Mouse (Mus musculus): ENCODE results near the gene B3gnt3. TPM values are rescaled to one million over a fixed set of nuclear protein-coding genes. Genes with fewer than 3 reads are reported as not detected.
"Not testable (repeated sequence)": the region's sequence is repeated elsewhere in the genome, so short reads cannot be mapped to it uniquely, and the experiment has no call there.

B3gnt3 gene
- polyA plus RNA-seq, 1 experiment = 0.86 TPM

GRCm38 (mm10) chr8:71716561-71717053 lies 15.0 kb upstream of the B3gnt3 start:
- H3K4me1 ChIP-seq (ENCODE audit: control insufficient read depth, insufficient read depth, low read length) = peaks cover 19% of the 10 kb centered on the region
- no peak overlapping the region for H3K27ac ChIP-seq (ENCODE audit: insufficient read depth, low read length)
- no peak for TF ChIP-seq POLR2A (IDR thresholded peaks at IDR 0.05; ENCODE audit: extremely low read depth, insufficient read depth, low read length)
- TF ChIP-seq CTCF (IDR thresholded peaks at IDR 0.05; ENCODE audit: extremely low read depth, insufficient read depth, low read length) = no peak
- no peak overlapping the region for H3K4me3 ChIP-seq (ENCODE audit: insufficient read depth, low read length)

DNA sequence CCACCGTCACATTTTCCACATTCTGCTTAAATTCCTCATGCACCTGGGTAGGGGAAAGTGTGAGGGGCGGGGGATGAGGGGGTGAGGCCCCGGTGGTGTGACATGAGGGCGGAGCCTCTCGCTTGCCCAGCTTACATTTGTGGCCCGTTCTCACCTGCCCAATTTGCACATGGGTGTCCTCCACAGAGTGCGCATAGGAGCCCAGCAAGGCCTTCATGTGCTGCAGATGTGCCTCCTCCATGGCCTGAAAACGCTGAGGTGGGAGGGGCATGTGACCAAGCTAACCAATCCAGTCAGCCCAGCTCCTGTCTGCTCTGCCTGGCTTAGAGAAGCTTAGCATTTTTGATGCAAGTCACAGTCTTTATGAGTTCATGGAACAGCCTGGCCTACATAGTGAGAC lies 13.9 kb upstream of the B3gnt3 start:
- TF ChIP-seq CTCF (IDR thresholded peaks at IDR 0.05; ENCODE audit: extremely low read depth, insufficient read depth, low read length) = no peak
- TF ChIP-seq POLR2A (IDR thresholded peaks at IDR 0.05; ENCODE audit: extremely low read depth, insufficient read depth, low read length) = peak; percentile 29; the same call in 1 of the 2 replicates
- Histone ChIP-seq H3K27ac (ENCODE audit: insufficient read depth, low read length) (no peak overlapping the region), H3K4me3 (ENCODE audit: insufficient read depth, low read length) (no peak overlapping the region), H3K4me1 (ENCODE audit: control insufficient read depth, insufficient read depth, low read length) (peaks cover 17% of the 10 kb centered on the region)

DNA sequence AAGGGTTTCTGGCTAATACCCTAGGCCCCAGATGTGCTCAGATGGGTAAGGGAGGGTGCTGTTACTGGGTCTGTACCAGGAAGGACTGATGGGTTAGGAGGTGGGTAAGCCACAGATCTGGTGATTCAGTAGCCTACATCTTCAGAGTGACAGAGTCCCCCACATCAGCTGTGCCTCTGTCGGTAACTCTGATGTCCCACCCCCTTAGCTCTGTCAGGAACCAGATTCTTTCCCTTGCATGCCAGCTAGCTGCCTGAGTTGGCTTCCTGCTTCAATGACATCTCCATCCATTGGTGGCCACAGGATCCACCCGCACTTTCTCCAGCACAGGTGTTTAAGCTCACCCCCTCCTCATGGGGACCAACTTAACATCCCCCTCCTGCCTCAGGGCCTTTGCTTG lies 10.0 kb upstream of the B3gnt3 start:
- Histone ChIP-seq H3K4me1 (ENCODE audit: control insufficient read depth, insufficient read depth, low read length) (0 out of 2 replicates have a peak, but pooled peaks cover 1% of the 10 kb centered on the region), H3K27ac (ENCODE audit: insufficient read depth, low read length) (peak overlapping the region; percentile 33; the same call in 1 of the 2 replicates)
- TF ChIP-seq CTCF (IDR thresholded peaks at IDR 0.05; ENCODE audit: extremely low read depth, insufficient read depth, low read length) = no peak

DNA sequence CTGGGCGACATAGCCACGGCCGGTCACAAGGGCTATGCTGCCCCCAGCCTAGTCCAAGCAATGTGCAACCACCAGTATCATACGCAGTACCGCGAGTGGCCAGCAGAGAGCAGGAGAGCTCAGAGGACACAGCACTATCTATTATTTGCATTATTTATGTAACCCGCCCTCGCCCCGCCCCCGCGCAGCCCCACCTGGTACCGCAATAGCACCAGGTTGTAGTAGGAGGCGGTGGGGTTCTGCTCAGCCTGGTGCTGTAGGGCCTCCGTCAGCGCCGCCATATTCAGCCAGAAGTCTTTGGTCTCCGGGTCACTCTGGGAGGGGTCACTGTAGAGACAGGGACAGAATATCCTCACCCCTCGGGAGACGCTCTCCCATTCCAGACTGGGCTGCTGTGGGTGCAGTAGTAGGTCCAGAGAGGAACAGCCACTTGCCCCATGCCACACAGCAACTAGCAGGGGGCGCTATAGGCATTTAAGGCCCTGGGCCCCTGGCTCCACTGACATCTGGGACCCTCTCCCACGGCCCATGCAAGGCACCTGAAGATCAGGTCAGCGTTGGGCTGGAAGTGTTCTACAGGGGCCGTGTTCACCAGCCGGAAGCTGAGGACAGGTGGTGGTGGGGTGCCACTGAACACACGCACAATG lies 8.3 kb upstream of the B3gnt3 start:
- peak; percentile 82 for TF ChIP-seq CTCF (IDR thresholded peaks at IDR 0.05; ENCODE audit: extremely low read depth, insufficient read depth, low read length)
- TF ChIP-seq POLR2A (IDR thresholded peaks at IDR 0.05; ENCODE audit: extremely low read depth, insufficient read depth, low read length) = no peak; the same call in 1 of the 2 replicates
- H3K4me3 ChIP-seq (ENCODE audit: insufficient read depth, low read length) = no peak overlapping the region
- 0 out of 2 replicates have a peak overlapping the region, but pooled peaks have one; percentile 4 for H3K27ac ChIP-seq (ENCODE audit: insufficient read depth, low read length)
- H3K4me1 ChIP-seq (ENCODE audit: control insufficient read depth, insufficient read depth, low read length) = 0 out of 2 replicates have a peak, but pooled peaks cover 1% of the 10 kb centered on the region

More for the DNA sequence above, 10.0 kb upstream of the B3gnt3 start:
- H3K4me3 ChIP-seq (ENCODE audit: insufficient read depth, low read length) = no peak overlapping the region

GRCm38 (mm10) chr8:71709134-71709799 lies 7.7 kb upstream of the B3gnt3 start:
- H3K27ac ChIP-seq (ENCODE audit: insufficient read depth, low read length) = no peak overlapping the region; the same call in 1 of the 2 replicates
- H3K4me1 ChIP-seq (ENCODE audit: control insufficient read depth, insufficient read depth, low read length) = 0 out of 2 replicates have a peak, but pooled peaks cover 1% of the 10 kb centered on the region
- no peak overlapping the region for H3K4me3 ChIP-seq (ENCODE audit: insufficient read depth, low read length)
- no peak for TF ChIP-seq POLR2A (IDR thresholded peaks at IDR 0.05; ENCODE audit: extremely low read depth, insufficient read depth, low read length)
- TF ChIP-seq CTCF (IDR thresholded peaks at IDR 0.05; ENCODE audit: extremely low read depth, insufficient read depth, low read length) = no peak

GRCm38 (mm10) chr8:71707874-71708273 lies 6.3 kb upstream of the B3gnt3 start:
- TF ChIP-seq CTCF (IDR thresholded peaks at IDR 0.05; ENCODE audit: extremely low read depth, insufficient read depth, low read length) = peak; percentile 68
- no peak for TF ChIP-seq POLR2A (IDR thresholded peaks at IDR 0.05; ENCODE audit: extremely low read depth, insufficient read depth, low read length)
- 0 out of 2 replicates have a peak, but pooled peaks cover 1% of the 10 kb centered on the region for H3K4me1 ChIP-seq (ENCODE audit: control insufficient read depth, insufficient read depth, low read length)
- H3K27ac ChIP-seq (ENCODE audit: insufficient read depth, low read length) = no peak overlapping the region
- H3K4me3 ChIP-seq (ENCODE audit: insufficient read depth, low read length) = no peak overlapping the region

- not testable (repeated sequence) for H3K27ac ChIP-seq (ENCODE audit: insufficient read depth, low read length); H3K4me1 ChIP-seq (ENCODE audit: control insufficient read depth, insufficient read depth, low read length); H3K4me3 ChIP-seq (ENCODE audit: insufficient read depth, low read length)
Observed at GRCm38 (mm10) chr8:71703400-71703799, 1.8 kb upstream of the B3gnt3 start.

GRCm38 (mm10) chr8:71702923-71703322 lies 1.3 kb upstream of the B3gnt3 start:
- TF ChIP-seq POLR2A (IDR thresholded peaks at IDR 0.05; ENCODE audit: extremely low read depth, insufficient read depth, low read length) (no peak), CTCF (IDR thresholded peaks at IDR 0.05; ENCODE audit: extremely low read depth, insufficient read depth, low read length) (no peak)
- no peak overlapping the region for H3K4me3 ChIP-seq (ENCODE audit: insufficient read depth, low read length)
- H3K27ac ChIP-seq (ENCODE audit: insufficient read depth, low read length) = no peak overlapping the region
- H3K4me1 ChIP-seq (ENCODE audit: control insufficient read depth, insufficient read depth, low read length) = no peaks in the 10 kb centered on the region

DNA sequence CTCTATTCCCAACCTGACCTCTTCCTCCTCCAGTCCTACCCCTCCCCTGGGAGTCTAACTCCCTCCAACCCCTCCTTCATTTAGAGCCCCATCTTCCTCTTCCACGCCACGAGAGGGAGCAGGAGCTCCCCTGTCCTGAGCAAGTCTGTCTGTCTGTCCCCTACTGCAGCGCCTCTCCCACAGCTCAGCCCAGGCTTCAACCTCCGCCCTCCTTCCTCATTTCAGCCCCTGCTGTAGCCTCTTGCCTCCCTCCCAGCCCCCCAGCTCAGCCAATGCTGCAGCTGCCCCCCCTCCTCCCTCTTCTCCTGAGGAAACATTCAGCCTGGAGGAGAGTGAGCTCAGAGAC lies 471 bp upstream of the B3gnt3 start:
- H3K4me1 ChIP-seq (ENCODE audit: control insufficient read depth, insufficient read depth, low read length) = no peaks in the 10 kb centered on the region
- TF ChIP-seq CTCF (IDR thresholded peaks at IDR 0.05; ENCODE audit: extremely low read depth, insufficient read depth, low read length) = no peak
- TF ChIP-seq POLR2A (IDR thresholded peaks at IDR 0.05; ENCODE audit: extremely low read depth, insufficient read depth, low read length) = no peak
- no peak overlapping the region for H3K4me3 ChIP-seq (ENCODE audit: insufficient read depth, low read length)
- no peak overlapping the region for H3K27ac ChIP-seq (ENCODE audit: insufficient read depth, low read length)

All from cortical plate, adult 2 months (tissue).